Mouse (Mus musculus) kidney, adult 2 months (tissue): ENCODE measurements around the gene Qser1.

Source experiments
- CTCF ChIP-seq: fragments of 200-500 bp; conservative IDR thresholded peaks from 2 replicates; pipeline ENCODE4 v1.5.1; 2011; ENCODE audit warnings: low read depth, mild to moderate bottlenecking, control low read depth, low read length, moderate library complexity, mixed read lengths; ENCODE audit not compliant: insufficient read depth, insufficient read length
- POLR2A ChIP-seq: fragments of 200-500 bp; IDR thresholded peaks from one replicate; pipeline ENCODE4 v1.6.1; 2011; ENCODE audit warnings: low read depth, low read length, control low read depth

GRCm38 (mm10) chr2:104846638-104847414 is 30.3 kb upstream of the Qser1 start:
- TF ChIP-seq CTCF: no peak
- TF ChIP-seq POLR2A: no peak
